Mouse (Mus musculus) CD4-positive naive resting alpha-beta T cell, adult 57 days (primary cell): ENCODE results near the gene Slain1. TPM values are rescaled to one million over a fixed set of nuclear protein-coding genes. Genes with fewer than 3 reads are reported as not detected.

Experiments used
- total RNA-seq: library from RNA; stranded (reverse); gene quantifications from one replicate; pipeline ENCODE4 v1.2.4, GENCODE M21; 2023

The Slain1 gene
- 50.9 TPM for total RNA-seq

GRCm38 (mm10) chr14:103649896-103650334, at the start of gene Slain1:
Gene Slain1 (plus strand): TSS chr14:103650228.

Other genes starting within 250 kb of the Slain1 start
- not detected for gene Scel, start 136.9 kb upstream of the Slain1 start, total RNA-seq
- not detected for gene Ednrb, start 194.2 kb downstream of the Slain1 start, total RNA-seq